Mouse (Mus musculus): ENCODE measurements around the gene Dlg2. TPM values are rescaled to one million over a fixed set of nuclear protein-coding genes. Genes with fewer than 3 reads are reported as not detected.

The Dlg2 gene
- polyA plus RNA-seq, 1 experiment from 2014 or later: 18.6 TPM

- Histone ChIP-seq H3K36me3 (no peaks in the 10 kb centered on the region), H3K27ac (no peak overlapping the region), H3K9ac (no peak overlapping the region), H3K4me3 (no peak overlapping the region), H3K9me3 (no peaks in the 10 kb centered on the region), H3K4me2 (no peak overlapping the region), H3K4me1 (replicated peaks) (no peaks in the 10 kb centered on the region), H3K27me3 (no peaks in the 10 kb centered on the region)
- 82% methylated on average over 3 of the region's 3 CpGs for WGBS
- ATAC-seq (ENCODE audit: low FRiP score): no peak
Measured at GRCm38 (mm10) chr7:92197621-92198020, 1721.1 kb downstream of the Dlg2 start.

DNA sequence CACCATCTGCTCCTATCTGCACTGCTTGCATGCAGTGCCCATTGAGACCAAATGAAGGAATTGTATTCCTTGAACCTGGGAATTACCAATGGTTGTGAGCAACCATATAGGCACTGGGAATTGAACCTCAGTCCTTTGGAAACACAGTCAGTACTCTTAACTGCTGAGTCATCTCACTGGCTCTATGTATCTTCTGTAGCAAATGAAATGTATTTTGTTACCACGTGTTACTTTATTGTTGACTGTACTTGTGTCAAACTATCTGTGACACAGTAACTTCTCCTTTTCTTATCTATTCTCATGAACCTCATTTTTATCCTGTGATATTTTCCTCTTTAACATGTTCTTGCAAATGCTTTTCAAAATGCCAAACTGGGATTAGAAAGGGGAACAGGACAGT, 1722.7 kb downstream of the Dlg2 start:
- no peak for ATAC-seq (ENCODE audit: low FRiP score)
- no peaks in the 10 kb centered on the region for H3K36me3 ChIP-seq
- H3K27me3 ChIP-seq: no peaks in the 10 kb centered on the region
- H3K27ac ChIP-seq: no peak overlapping the region
- H3K4me2 ChIP-seq: no peak overlapping the region
- H3K4me1 ChIP-seq (replicated peaks): no peaks in the 10 kb centered on the region
- H3K9ac ChIP-seq: no peak overlapping the region
- no peak overlapping the region for H3K4me3 ChIP-seq
- WGBS: 89% methylated on average over 1 of the region's 1 CpGs
- H3K9me3 ChIP-seq: no peaks in the 10 kb centered on the region

GRCm38 (mm10) chr7:92210701-92211100, 1734.2 kb downstream of the Dlg2 start:
- no peaks in the 10 kb centered on the region for H3K9me3 ChIP-seq
- no peak overlapping the region for H3K27ac ChIP-seq
- no peak overlapping the region for H3K4me2 ChIP-seq
- 88% methylated on average over 5 of the region's 5 CpGs for WGBS
- ATAC-seq (ENCODE audit: low FRiP score): no peak
- H3K4me3 ChIP-seq: no peak overlapping the region
- no peaks in the 10 kb centered on the region for H3K27me3 ChIP-seq
- H3K4me1 ChIP-seq (replicated peaks): no peaks in the 10 kb centered on the region
- H3K36me3 ChIP-seq: no peaks in the 10 kb centered on the region
- no peak overlapping the region for H3K9ac ChIP-seq

- no peak for ATAC-seq (ENCODE audit: low FRiP score)
- H3K9me3 ChIP-seq: no peaks in the 10 kb centered on the region
- WGBS: 83% methylated on average over 5 of the region's 5 CpGs
- no peaks in the 10 kb centered on the region for H3K27me3 ChIP-seq
- H3K4me1 ChIP-seq (replicated peaks): no peaks in the 10 kb centered on the region
- H3K36me3 ChIP-seq: no peaks in the 10 kb centered on the region
- no peak overlapping the region for H3K4me3 ChIP-seq
- no peak overlapping the region for H3K27ac ChIP-seq
- H3K9ac ChIP-seq: no peak overlapping the region
- H3K4me2 ChIP-seq: no peak overlapping the region
Measured at GRCm38 (mm10) chr7:92213751-92214150, 1737.3 kb downstream of the Dlg2 start.

- H3K27me3 ChIP-seq: no peaks in the 10 kb centered on the region
- H3K9me3 ChIP-seq: no peaks in the 10 kb centered on the region
- H3K4me3 ChIP-seq: no peak overlapping the region
- no peak overlapping the region for H3K27ac ChIP-seq
- no peak overlapping the region for H3K9ac ChIP-seq
- H3K4me1 ChIP-seq (replicated peaks): no peaks in the 10 kb centered on the region
- H3K36me3 ChIP-seq: no peaks in the 10 kb centered on the region
- ATAC-seq (ENCODE audit: low FRiP score): no peak
- no peak overlapping the region for H3K4me2 ChIP-seq
Measured at GRCm38 (mm10) chr7:92218171-92218570, 1741.7 kb downstream of the Dlg2 start.

- H3K27me3 ChIP-seq: no peaks in the 10 kb centered on the region
- no peaks in the 10 kb centered on the region for H3K9me3 ChIP-seq
- no peak for ATAC-seq (ENCODE audit: low FRiP score)
- H3K4me1 ChIP-seq (replicated peaks): no peaks in the 10 kb centered on the region
- H3K36me3 ChIP-seq: no peaks in the 10 kb centered on the region
- no peak overlapping the region for H3K4me2 ChIP-seq
- no peak overlapping the region for H3K4me3 ChIP-seq
- H3K27ac ChIP-seq: no peak overlapping the region
- no peak overlapping the region for H3K9ac ChIP-seq
Measured at GRCm38 (mm10) chr7:92220619-92221018, 1744.1 kb downstream of the Dlg2 start.

DNA sequence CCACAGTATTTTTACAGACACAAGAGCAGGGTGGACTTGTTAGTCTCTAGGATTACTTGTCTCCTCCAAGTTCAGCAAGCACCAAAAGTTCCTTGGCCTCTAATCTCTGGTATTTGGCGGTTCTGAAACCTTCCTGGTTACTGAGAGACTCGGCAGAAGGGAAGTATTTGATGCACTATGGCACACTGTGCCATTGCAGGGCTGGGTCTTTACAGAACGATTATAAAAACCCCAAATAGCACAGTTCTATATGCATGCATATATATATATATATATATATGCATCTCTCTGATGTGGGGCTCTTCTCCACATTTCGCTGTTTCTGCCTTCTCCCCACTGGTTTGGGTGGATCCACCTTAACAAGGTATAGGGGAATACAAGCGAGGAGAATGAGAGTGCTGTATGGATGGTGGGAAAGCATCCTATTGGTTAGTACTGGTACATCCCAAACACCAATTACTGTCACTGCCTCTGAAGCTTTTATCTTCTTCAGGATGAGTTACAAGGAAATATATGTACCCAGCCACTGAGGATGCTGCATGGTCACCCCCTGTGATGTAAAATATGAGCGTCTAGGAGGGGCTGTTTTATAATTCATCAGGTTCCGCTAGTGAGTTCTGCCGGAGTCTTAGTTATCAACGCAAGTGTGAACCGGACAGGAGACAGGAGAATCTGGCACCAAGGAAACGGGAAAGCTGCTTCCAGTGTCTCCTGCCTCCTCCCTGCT, 1758.2 kb downstream of the Dlg2 start:
- peak overlapping the region; percentile 62 for H3K27ac ChIP-seq
- 42% methylated on average over 11 of the region's 11 CpGs for WGBS
- peak overlapping the region; percentile 71 for H3K9ac ChIP-seq
- peaks cover 21% of the 10 kb centered on the region for H3K4me1 ChIP-seq (replicated peaks)
- no peaks in the 10 kb centered on the region for H3K36me3 ChIP-seq
- peak overlapping the region; percentile 64 for H3K4me2 ChIP-seq
- H3K4me3 ChIP-seq: peak overlapping the region; percentile 49
- peak; percentile 93 for ATAC-seq (ENCODE audit: low FRiP score)
- no peaks in the 10 kb centered on the region for H3K9me3 ChIP-seq
- H3K27me3 ChIP-seq: no peaks in the 10 kb centered on the region

DNA sequence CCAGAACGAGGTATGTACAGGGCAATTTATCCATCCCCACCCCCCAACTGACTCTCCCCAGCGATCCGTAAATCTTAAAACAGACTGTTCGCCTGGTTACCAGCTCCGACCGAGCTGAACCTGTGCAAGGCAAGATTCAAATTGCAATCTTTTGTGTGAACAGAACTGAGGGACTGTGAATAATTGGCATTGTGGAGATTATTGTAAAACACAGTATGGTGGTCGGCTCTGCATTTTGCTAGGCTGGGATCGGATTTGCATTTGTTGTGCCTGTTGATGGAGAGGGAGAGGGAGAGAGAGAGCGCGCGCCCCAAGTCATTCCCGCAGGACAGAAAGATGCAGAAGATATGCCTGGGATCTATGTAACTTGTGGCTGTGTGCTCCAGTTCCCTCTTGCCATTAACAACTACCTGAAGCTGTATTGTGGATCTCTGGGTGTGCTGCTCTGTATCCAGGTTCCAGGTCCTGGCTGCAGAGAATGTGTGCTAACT, 1759.1 kb downstream of the Dlg2 start:
- H3K4me2 ChIP-seq: peak overlapping the region; percentile 64
- H3K9me3 ChIP-seq: no peaks in the 10 kb centered on the region
- peak overlapping the region; percentile 49 for H3K4me3 ChIP-seq
- peak overlapping the region; percentile 71 for H3K9ac ChIP-seq
- 14% methylated on average over 12 of the region's 12 CpGs for WGBS
- peak; percentile 45 for ATAC-seq (ENCODE audit: low FRiP score)
- no peaks in the 10 kb centered on the region for H3K36me3 ChIP-seq
- H3K27ac ChIP-seq: peak overlapping the region; percentile 62; the same call in 1 of the 2 replicates
- peaks cover 21% of the 10 kb centered on the region for H3K4me1 ChIP-seq (replicated peaks)
- H3K27me3 ChIP-seq: no peaks in the 10 kb centered on the region

DNA sequence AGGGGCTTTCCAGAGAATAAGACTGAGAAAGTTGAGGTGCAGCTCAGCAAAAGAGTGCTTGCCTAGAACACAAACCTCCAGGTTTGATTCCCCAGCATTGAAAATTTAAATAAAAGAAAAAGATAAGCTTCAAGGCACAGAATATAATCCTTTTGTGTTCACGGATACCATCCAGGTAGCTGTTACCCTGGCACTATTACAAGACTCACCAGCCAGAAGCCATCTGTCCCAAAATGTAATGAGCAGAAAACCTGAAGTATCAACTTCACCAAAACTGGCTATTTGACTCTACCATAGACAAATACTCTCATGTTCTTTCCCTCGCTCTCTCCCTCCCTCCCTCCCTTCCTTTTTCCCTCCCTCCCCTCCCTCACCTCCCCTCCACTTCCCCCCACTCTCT, 1764.4 kb downstream of the Dlg2 start:
- H3K27me3 ChIP-seq: no peaks in the 10 kb centered on the region
- no peak overlapping the region for H3K27ac ChIP-seq
- H3K36me3 ChIP-seq: no peaks in the 10 kb centered on the region
- H3K4me1 ChIP-seq (replicated peaks): peaks cover 12% of the 10 kb centered on the region; the same call in 1 of the 2 replicates
- WGBS: 88% methylated on average over 2 of the region's 2 CpGs
- no peak for ATAC-seq (ENCODE audit: low FRiP score)
- no peaks in the 10 kb centered on the region for H3K9me3 ChIP-seq
- no peak overlapping the region for H3K4me2 ChIP-seq
- no peak overlapping the region for H3K9ac ChIP-seq
- no peak overlapping the region for H3K4me3 ChIP-seq

DNA sequence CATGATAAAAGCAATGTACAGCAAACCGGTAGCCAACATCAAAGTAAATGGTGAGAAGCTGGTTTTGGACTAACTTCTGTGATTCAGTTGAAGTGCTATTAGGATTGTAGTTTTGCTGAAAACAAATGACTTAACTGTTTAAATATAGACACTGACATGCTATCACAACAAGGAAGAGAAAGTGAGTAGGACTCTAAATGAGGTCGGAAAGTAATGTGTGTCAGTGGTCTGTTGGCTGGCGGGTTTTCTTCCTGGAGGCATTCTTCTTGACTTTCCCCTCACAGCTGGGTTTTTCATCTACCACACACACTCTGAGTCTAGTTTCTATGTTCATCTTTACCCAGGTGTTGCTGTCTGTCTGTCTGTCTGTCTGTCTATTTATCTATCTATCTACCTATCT, 1771.1 kb downstream of the Dlg2 start:
- H3K4me3 ChIP-seq: no peak overlapping the region
- no peak overlapping the region for H3K4me2 ChIP-seq
- H3K36me3 ChIP-seq: no peaks in the 10 kb centered on the region
- H3K4me1 ChIP-seq (replicated peaks): no peaks in the 10 kb centered on the region
- no peaks in the 10 kb centered on the region for H3K27me3 ChIP-seq
- H3K9ac ChIP-seq: no peak overlapping the region
- H3K27ac ChIP-seq: no peak overlapping the region
- H3K9me3 ChIP-seq: no peaks in the 10 kb centered on the region
- ATAC-seq (ENCODE audit: low FRiP score): no peak
- WGBS: 94% methylated on average over 3 of the region's 3 CpGs

DNA sequence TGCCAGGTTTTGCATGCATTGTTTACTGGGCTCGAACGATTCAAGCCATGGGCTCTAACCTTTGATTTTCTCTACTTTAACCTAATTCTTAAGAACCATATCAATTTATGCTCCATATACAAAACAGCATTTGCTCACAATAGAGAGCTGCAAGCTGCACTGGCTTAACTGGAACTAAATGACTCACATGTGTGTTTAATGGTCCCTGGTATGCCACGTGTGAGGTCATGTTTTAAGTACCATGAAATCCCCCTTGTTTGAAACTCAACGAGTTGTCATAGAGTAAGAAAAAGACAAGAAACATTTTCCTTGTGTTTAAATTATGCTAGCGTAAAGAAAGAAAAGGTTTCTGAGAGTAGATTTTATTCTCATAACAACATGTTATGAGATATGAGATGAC, 1772.1 kb downstream of the Dlg2 start:
- no peak for ATAC-seq (ENCODE audit: low FRiP score)
- no peak overlapping the region for H3K4me2 ChIP-seq
- no peak overlapping the region for H3K27ac ChIP-seq
- H3K4me1 ChIP-seq (replicated peaks): no peaks in the 10 kb centered on the region
- no peak overlapping the region for H3K9ac ChIP-seq
- H3K9me3 ChIP-seq: no peaks in the 10 kb centered on the region
- no peaks in the 10 kb centered on the region for H3K27me3 ChIP-seq
- no peaks in the 10 kb centered on the region for H3K36me3 ChIP-seq
- 80% methylated on average over 5 of the region's 5 CpGs for WGBS
- no peak overlapping the region for H3K4me3 ChIP-seq

DNA sequence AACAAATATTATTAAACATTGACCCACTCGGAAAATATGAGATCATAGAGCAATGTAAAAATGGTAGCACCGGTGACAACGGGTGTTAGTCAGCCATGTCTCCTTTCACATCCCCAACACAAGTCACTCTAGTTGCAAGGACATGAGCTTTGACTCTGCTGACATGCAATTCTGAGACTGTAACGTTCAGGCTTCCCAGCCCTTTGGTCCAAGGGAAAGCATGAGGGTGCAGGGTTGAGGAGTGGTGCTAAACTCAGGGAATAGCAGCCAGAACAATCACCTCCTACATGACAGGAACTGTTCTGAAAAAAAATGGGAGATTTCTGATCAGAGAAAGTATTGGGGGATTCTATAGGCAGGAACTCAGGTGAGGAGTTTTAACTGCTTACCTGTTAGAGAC, 1781.7 kb downstream of the Dlg2 start:
- 85% methylated on average over 4 of the region's 4 CpGs for WGBS
- no peak for ATAC-seq (ENCODE audit: low FRiP score)

GRCm38 (mm10) chr7:92258701-92259100, 1782.2 kb downstream of the Dlg2 start:
- WGBS: 76% methylated on average over 3 of the region's 3 CpGs
- H3K36me3 ChIP-seq: no peaks in the 10 kb centered on the region
- no peak for ATAC-seq (ENCODE audit: low FRiP score)

More for the DNA sequence above, 1781.7 kb downstream of the Dlg2 start:
- Histone ChIP-seq H3K4me2 (no peak overlapping the region), H3K27ac (no peak overlapping the region), H3K4me1 (replicated peaks) (no peaks in the 10 kb centered on the region), H3K9me3 (no peaks in the 10 kb centered on the region), H3K9ac (no peak overlapping the region), H3K4me3 (no peak overlapping the region), H3K27me3 (no peaks in the 10 kb centered on the region), H3K36me3 (no peaks in the 10 kb centered on the region)

More at GRCm38 (mm10) chr7:92258701-92259100, 1782.2 kb downstream of the Dlg2 start:
- Histone ChIP-seq H3K9ac (no peak overlapping the region), H3K27me3 (no peaks in the 10 kb centered on the region), H3K27ac (no peak overlapping the region), H3K4me3 (no peak overlapping the region), H3K4me1 (replicated peaks) (no peaks in the 10 kb centered on the region), H3K4me2 (no peak overlapping the region), H3K9me3 (no peaks in the 10 kb centered on the region)
